Mouse (Mus musculus) heart, embryonic 14.5 days (tissue): Measurements from ENCODE around the gene Tmem132d. TPM values are rescaled to one million over a fixed set of nuclear protein-coding genes. Genes with fewer than 3 reads are reported as not detected.
"Not testable (repeated sequence)": the region's sequence is repeated elsewhere in the genome, so short reads cannot be mapped to it uniquely, and the experiment has no call there.

Experiments used
- ATAC-seq: fragments of 200-750 bp; cut with Nextera tagmentation; 2 replicates; pipeline ENCODE4 v1.8.0; 2017; ENCODE audit warnings: low read depth, moderate TSS enrichment; ENCODE audit not compliant: insufficient number of reproducible peaks, insufficient read depth, low FRiP score
- H3K27ac ChIP-seq, 2 experiments: fragments of 200-500 bp in 1 of 2; fragments of 300-500 bp in 1 of 2; sonication (generic) in 1 of 2; replicated peaks in 1 of 2; 2 replicates each; pipeline ENCODE4 v1.5.1; 2012 to 2014; ENCODE audit warnings: low read depth in 2 of 2, low read length in 2 of 2, control low read depth in 1 of 2, mild to moderate bottlenecking in 1 of 2, mixed read lengths in 1 of 2; ENCODE audit not compliant: control insufficient read depth in 1 of 2, insufficient read depth in 1 of 2
- H3K27me3 ChIP-seq: fragments of 300-500 bp; sonication (generic); 2 replicates; pipeline ENCODE4 v1.6.1; 2014; ENCODE audit warnings: mild to moderate bottlenecking, low read length, control low read depth; ENCODE audit not compliant: control insufficient read depth, insufficient read depth
- H3K36me3 ChIP-seq: fragments of 300-500 bp; sonication (generic); 2 replicates; pipeline ENCODE4 v1.6.1; 2014; ENCODE audit warnings: mild to moderate bottlenecking, control low read depth, low read length, mixed read lengths; ENCODE audit not compliant: control insufficient read depth, insufficient read depth
- H3K4me1 ChIP-seq, 2 experiments: fragments of 200-500 bp in 1 of 2; fragments of 300-500 bp in 1 of 2; sonication (generic) in 1 of 2; 2 replicates each; pipeline ENCODE4 v1.6.1; 2012 to 2014; ENCODE audit warnings: low read length in 2 of 2, control low read depth in 1 of 2, mixed read lengths in 1 of 2; ENCODE audit not compliant: control insufficient read depth in 2 of 2, insufficient read depth in 2 of 2
- H3K4me2 ChIP-seq: fragments of 300-500 bp; sonication (generic); 2 replicates; pipeline ENCODE4 v1.6.1; 2014; ENCODE audit warnings: mild to moderate bottlenecking, low read length
- H3K4me3 ChIP-seq, 2 experiments: fragments of 200-500 bp in 1 of 2; fragments of 300-500 bp in 1 of 2; sonication (generic) in 1 of 2; 2 replicates each; pipeline ENCODE4 v1.5.1; 2012 to 2014; ENCODE audit warnings: low read length in 2 of 2, mild to moderate bottlenecking in 2 of 2, control low read depth in 1 of 2, low read depth in 1 of 2, moderate library complexity in 1 of 2; ENCODE audit not compliant: control insufficient read depth in 1 of 2, insufficient read depth in 1 of 2
- H3K9ac ChIP-seq: fragments of 300-500 bp; sonication (generic); 2 replicates; pipeline ENCODE4 v1.6.1; 2014; ENCODE audit warnings: mild to moderate bottlenecking, low read length
- H3K9me3 ChIP-seq: fragments of 300-500 bp; sonication (generic); 2 replicates; pipeline ENCODE4 v1.6.1; 2016; ENCODE audit warnings: low read length, control low read depth; ENCODE audit not compliant: control insufficient read depth
- WGBS: fragments of 180-500 bp; shearing (Covaris S2); extraction: QIAGEN DNeasy Blood & Tissue Kit; methylation state at CpG from one replicate; pipeline ENCODE4 v1.1.7; 2014; 5-methylcytosine and 5-hydroxymethylcytosine counted together
- polyA plus RNA-seq: library from polyadenylated mRNA; unstranded; fragments of >200 nt; fragmentation: Nextera tagmentation; extraction: Ambion mirVana; gene quantifications from 2 replicates; pipeline ENCODE4 v1.2.1, GENCODE M21; 2014

Tmem132d gene
- polyA plus RNA-seq, 1 experiment from 2014 or later: 0.03 TPM

- Histone ChIP-seq H3K4me2 (no peak overlapping the region), H3K36me3 (no peaks in the 10 kb centered on the region), H3K9ac (no peak overlapping the region), H3K9me3 (no peaks in the 10 kb centered on the region), H3K4me1 (no peaks in the 10 kb centered on the region), H3K27ac (no peak overlapping the region), H3K27me3 (no peaks in the 10 kb centered on the region), H3K4me3 (no peak overlapping the region)
- ATAC-seq: no peak
- 63% methylated on average over 3 of the region's 3 CpGs for WGBS
Observed at GRCm38 (mm10) chr5:127993460-127993859, 439.4 kb downstream of the Tmem132d start.

GRCm38 (mm10) chr5:127990826-127991225 is 442.1 kb downstream of the Tmem132d start:
- Histone ChIP-seq H3K27me3 (no peaks in the 10 kb centered on the region), H3K4me1 (no peaks in the 10 kb centered on the region), H3K4me3 (no peak overlapping the region), H3K4me2 (no peak overlapping the region), H3K36me3 (no peaks in the 10 kb centered on the region), H3K9me3 (no peaks in the 10 kb centered on the region), H3K27ac (no peak overlapping the region), H3K9ac (no peak overlapping the region)
- WGBS: 77% methylated on average over 5 of the region's 5 CpGs
- no peak for ATAC-seq

GRCm38 (mm10) chr5:127980003-127980358 is 452.9 kb downstream of the Tmem132d start:
- not testable (repeated sequence) for H3K9me3 ChIP-seq, H3K9ac ChIP-seq, H3K27ac ChIP-seq, H3K4me3 ChIP-seq, ATAC-seq, H3K4me1 ChIP-seq, H3K27me3 ChIP-seq, H3K36me3 ChIP-seq, H3K4me2 ChIP-seq
- 41% methylated on average over 6 of the region's 6 CpGs for WGBS

GRCm38 (mm10) chr5:127979329-127980002 is 453.4 kb downstream of the Tmem132d start:
- Histone ChIP-seq H3K4me2 (no peak overlapping the region), H3K9me3 (no peaks in the 10 kb centered on the region), H3K36me3 (no peaks in the 10 kb centered on the region), H3K27me3 (no peaks in the 10 kb centered on the region), H3K4me1 (no peaks in the 10 kb centered on the region), H3K27ac (no peak overlapping the region), H3K4me3 (no peak overlapping the region), H3K9ac (no peak overlapping the region)
- ATAC-seq: no peak
- 53% methylated on average over 6 of the region's 6 CpGs for WGBS

- no peaks in the 10 kb centered on the region for H3K27me3 ChIP-seq
- no peak for ATAC-seq
- H3K4me2 ChIP-seq: no peak overlapping the region
- WGBS: 84% methylated on average over 10 of the region's 10 CpGs
- no peaks in the 10 kb centered on the region for H3K9me3 ChIP-seq
- no peak overlapping the region for H3K4me3 ChIP-seq
- H3K9ac ChIP-seq: no peak overlapping the region
- H3K4me1 ChIP-seq: no peaks in the 10 kb centered on the region
- H3K36me3 ChIP-seq: no peaks in the 10 kb centered on the region
- no peak overlapping the region for H3K27ac ChIP-seq
Observed at GRCm38 (mm10) chr5:127976661-127977060, 456.2 kb downstream of the Tmem132d start.

GRCm38 (mm10) chr5:127965700-127966099 is 467.2 kb downstream of the Tmem132d start:
- Histone ChIP-seq H3K27ac (no peak overlapping the region), H3K9ac (no peak overlapping the region), H3K27me3 (no peaks in the 10 kb centered on the region), H3K36me3 (no peaks in the 10 kb centered on the region), H3K4me3 (no peak overlapping the region), H3K4me2 (no peak overlapping the region), H3K9me3 (peaks cover 10% of the 10 kb centered on the region; the same call in 1 of the 2 replicates), H3K4me1 (no peaks in the 10 kb centered on the region)
- ATAC-seq: no peak
- WGBS: 78% methylated on average over 3 of the region's 3 CpGs

- no peak for ATAC-seq
- Histone ChIP-seq H3K9ac (no peak overlapping the region), H3K36me3 (no peaks in the 10 kb centered on the region), H3K9me3 (peaks cover 8% of the 10 kb centered on the region; the same call in 1 of the 2 replicates), H3K27ac (no peak overlapping the region), H3K4me3 (no peak overlapping the region), H3K4me1 (no peaks in the 10 kb centered on the region), H3K4me2 (no peak overlapping the region), H3K27me3 (no peaks in the 10 kb centered on the region)
- 82% methylated on average over 4 of the region's 4 CpGs for WGBS
Observed at GRCm38 (mm10) chr5:127962656-127963055, 470.2 kb downstream of the Tmem132d start.

GRCm38 (mm10) chr5:127956511-127957097 is 476.3 kb downstream of the Tmem132d start:
- Histone ChIP-seq H3K9me3 (no peaks in the 10 kb centered on the region), H3K27me3 (no peaks in the 10 kb centered on the region), H3K27ac (no peak overlapping the region), H3K9ac (no peak overlapping the region), H3K4me3 (no peak overlapping the region), H3K36me3 (no peaks in the 10 kb centered on the region), H3K4me1 (no peaks in the 10 kb centered on the region), H3K4me2 (no peak overlapping the region)
- no peak for ATAC-seq
- WGBS: 64% methylated on average over 17 of the region's 17 CpGs
